Mouse (Mus musculus): ENCODE data around the gene Ifnz.
"Not testable (repeated sequence)": the region's sequence is repeated elsewhere in the genome, so short reads cannot be mapped to it uniquely, and the experiment has no call there.

The Ifnz gene

GRCm38 (mm10) chr4:88785409-88785808 lies 3.5 kb downstream of the Ifnz start, which contains the start of gene Gm13276:
Gene Gm13276 (plus strand): TSS chr4:88785709.
- DNase-seq (ENCODE audit: low read depth) = not testable (repeated sequence)

GRCm38 (mm10) chr4:88788402-88788801 lies 6.5 kb downstream of the Ifnz start, which contains the start of gene Gm13277:
Gene Gm13277 (plus strand): TSS chr4:88788632.
- not testable (repeated sequence) for DNase-seq (ENCODE audit: low read depth)

GRCm38 (mm10) chr4:88791250-88791649 lies 9.3 kb downstream of the Ifnz start, which contains the start of gene Gm13278:
Gene Gm13278 (plus strand): TSS chr4:88791550.
- DNase-seq (ENCODE audit: low read depth) = not testable (repeated sequence)

DNA sequence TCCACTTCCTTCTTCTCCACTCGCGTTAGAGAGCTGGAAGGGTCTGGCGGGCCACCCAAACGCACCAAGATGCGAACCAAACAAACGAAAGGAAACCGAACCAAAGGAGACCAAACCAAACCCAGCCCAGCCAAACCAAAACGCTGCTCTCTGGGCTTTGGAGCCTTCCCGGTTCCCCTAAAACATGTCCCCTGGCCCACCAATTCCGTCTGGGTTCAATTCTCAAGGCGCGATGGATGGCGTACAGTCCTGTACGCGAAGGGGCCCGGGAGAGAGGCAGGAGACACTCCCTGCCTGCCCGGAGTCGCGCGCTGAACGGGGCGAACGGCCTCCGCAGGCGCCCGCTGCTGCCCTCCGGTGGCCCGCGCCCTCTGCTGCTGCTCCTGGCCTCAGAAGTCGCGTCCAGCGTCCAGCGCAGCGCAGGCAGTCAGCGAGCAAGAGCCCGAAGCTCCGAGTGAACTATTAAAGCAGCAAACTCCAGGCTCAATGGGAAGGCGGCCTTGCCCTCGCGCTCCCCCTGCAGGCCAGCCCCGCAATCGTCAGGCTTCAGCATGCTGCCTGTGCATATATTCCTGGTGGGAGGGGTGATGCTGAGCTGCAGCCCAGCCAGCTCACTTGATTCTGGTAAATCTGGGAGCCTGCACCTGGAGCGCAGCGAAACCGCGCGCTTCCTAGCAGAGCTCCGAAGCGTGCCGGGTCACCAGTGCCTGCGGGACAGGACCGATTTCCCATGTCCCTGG lies 12.2 kb downstream of the Ifnz start, which contains the start of gene Gm13275:
TSS of gene Gm13275 (plus strand) at position 552 of the 740 bp plus-strand sequence.
- not testable (repeated sequence) for DNase-seq (ENCODE audit: low read depth)

DNA sequence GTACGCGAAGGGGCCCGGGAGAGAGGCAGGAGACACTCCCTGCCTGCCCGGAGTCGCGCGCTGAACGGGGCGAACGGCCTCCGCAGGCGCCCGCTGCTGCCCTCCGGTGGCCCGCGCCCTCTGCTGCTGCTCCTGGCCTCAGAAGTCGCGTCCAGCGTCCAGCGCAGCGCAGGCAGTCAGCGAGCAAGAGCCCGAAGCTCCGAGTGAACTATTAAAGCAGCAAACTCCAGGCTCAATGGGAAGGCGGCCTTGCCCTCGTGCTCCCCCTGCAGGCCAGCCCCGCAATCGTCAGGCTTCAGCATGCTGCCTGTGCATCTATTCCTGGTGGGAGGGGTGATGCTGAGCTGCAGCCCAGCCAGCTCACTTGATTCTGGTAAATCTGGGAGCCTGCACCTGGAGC lies 15.2 kb downstream of the Ifnz start, which contains the start of gene Gm13279:
TSS of gene Gm13279 (plus strand) at position 301 of the 400 bp plus-strand sequence.
- DNase-seq (ENCODE audit: low read depth) = not testable (repeated sequence)

GRCm38 (mm10) chr4:88799365-88799764 lies 17.4 kb downstream of the Ifnz start, which contains the start of gene Gm13285:
Gene Gm13285 (plus strand): TSS chr4:88799665.
- DNase-seq (ENCODE audit: low read depth) = not testable (repeated sequence)

DNA sequence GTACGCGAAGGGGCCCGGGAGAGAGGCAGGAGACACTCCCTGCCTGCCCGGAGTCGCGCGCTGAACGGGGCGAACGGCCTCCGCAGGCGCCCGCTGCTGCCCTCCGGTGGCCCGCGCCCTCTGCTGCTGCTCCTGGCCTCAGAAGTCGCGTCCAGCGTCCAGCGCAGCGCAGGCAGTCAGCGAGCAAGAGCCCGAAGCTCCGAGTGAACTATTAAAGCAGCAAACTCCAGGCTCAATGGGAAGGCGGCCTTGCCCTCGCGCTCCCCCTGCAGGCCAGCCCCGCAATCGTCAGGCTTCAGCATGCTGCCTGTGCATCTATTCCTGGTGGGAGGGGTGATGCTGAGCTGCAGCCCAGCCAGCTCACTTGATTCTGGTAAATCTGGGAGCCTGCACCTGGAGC lies 21.0 kb downstream of the Ifnz start, which contains the start of gene Gm13287:
TSS of gene Gm13287 (plus strand) at position 301 of the 400 bp plus-strand sequence.
- DNase-seq (ENCODE audit: low read depth) = not testable (repeated sequence)

- not testable (repeated sequence) for DNase-seq (ENCODE audit: low read depth)
Observed at GRCm38 (mm10) chr4:88805231-88805630, 23.3 kb downstream of the Ifnz start, which contains the start of gene Gm13288. Gene Gm13288 (plus strand): TSS chr4:88805531.

GRCm38 (mm10) chr4:88805761-88806160 lies 23.8 kb downstream of the Ifnz start:
- DNase-seq (ENCODE audit: low read depth) = not testable (repeated sequence)

- DNase-seq (ENCODE audit: low read depth) = no peak
Observed at GRCm38 (mm10) chr4:88815928-88816327, 34.0 kb downstream of the Ifnz start, which contains the start of gene Ifna7. Gene Ifna7 (plus strand): TSS chr4:88816228.

- no peak for DNase-seq (ENCODE audit: low read depth)
Observed at GRCm38 (mm10) chr4:88819659-88820058, 37.7 kb downstream of the Ifnz start, which contains the start of gene Ifna11. Gene Ifna11 (plus strand): TSS chr4:88819959.

DNA sequence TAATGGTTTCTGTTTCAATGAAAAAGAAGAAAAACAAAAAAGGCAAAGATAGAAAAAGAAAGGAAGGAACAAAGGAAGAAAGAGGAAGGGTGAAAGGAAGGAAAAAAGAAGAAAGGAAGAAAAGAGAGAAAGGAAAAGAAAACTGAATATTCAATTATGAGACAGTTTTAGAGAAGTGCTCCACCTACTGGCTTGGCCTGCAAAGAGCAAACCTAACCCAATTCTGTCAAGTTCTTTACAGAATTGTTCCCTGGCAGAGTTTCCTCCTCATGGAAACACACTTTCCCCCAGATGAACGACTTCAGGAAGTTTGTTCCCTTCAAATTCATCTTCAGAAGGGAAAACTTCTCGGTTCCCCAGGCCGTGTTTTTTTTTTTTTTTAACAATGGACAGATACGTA lies 41.1 kb downstream of the Ifnz start:
- DNase-seq (ENCODE audit: low read depth) = peak; percentile 58

DNA sequence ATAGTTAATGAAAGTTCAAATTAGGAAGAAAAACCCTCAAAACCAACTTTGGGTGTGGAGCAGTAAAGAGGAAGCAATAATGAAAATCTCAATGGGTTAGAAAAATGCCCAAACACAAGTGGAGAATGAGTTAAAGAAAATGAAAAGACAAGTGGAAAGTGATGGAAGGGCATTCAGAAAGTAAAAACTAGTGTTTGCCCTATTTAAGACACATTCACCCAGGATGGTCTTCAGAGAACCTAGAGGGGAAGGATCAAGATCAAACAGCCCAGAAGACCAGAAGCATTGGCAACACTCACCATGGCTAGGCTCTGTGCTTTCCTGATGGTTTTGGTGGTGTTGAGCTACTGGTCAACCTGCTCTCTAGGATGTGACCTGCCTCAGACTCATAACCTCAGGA lies 45.2 kb downstream of the Ifnz start, which contains the start of gene Ifna6:
TSS of gene Ifna6 (plus strand) at position 301 of the 400 bp plus-strand sequence.
- not testable (repeated sequence) for DNase-seq (ENCODE audit: low read depth)

DNA sequence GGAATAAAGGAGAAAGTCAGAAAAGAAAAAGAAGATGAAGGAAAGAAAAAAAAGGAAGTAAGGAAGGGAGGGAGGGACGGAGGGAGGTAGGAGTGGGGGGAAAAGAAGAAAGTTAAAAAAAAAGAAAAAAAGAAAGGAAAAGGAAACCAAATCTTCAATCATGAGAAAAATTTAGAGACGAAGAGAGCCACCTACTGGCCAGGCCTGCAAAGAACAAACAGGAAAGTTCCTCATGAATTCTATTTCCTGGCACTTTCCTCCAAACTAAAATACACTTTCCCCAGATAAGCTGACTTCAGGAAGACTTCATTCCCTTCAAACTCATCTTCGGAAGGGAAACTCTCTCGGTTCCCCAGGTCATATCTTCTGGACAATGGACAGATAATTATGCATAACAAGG lies 48.6 kb downstream of the Ifnz start:
- DNase-seq (ENCODE audit: low read depth) = peak; percentile 63
